Mouse (Mus musculus): ENCODE measurements at regions not wholly inside any gene's neighbourhood (a gene's known extent, or its start where the extent isn't known, plus 50 kb on each side); places are given as distances from the start of the nearest gene placed in this dataset.
A peak's percentile ranks its signal among the peaks of the same experiment; 100 is the strongest.

DNA sequence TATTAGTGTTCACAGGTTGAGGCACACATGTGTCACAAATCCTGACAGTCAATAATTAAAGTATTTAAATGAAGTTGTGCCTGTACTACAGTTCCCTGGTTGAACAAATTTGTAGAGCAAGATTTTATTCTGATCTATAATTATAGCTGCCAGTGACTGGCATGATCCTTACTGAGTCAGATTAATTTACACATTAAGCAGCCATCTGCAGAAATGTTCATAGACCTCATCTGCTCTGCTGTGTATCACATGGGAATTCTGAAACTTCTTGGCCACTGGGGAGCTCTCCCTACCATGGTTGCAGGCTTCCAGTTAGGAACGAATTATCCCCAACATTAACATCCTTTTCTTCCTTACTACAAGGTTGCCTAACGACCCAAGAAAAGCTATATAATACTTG, 255.6 kb upstream of the Adgrl4 start:
- no peak for DNase-seq

DNA sequence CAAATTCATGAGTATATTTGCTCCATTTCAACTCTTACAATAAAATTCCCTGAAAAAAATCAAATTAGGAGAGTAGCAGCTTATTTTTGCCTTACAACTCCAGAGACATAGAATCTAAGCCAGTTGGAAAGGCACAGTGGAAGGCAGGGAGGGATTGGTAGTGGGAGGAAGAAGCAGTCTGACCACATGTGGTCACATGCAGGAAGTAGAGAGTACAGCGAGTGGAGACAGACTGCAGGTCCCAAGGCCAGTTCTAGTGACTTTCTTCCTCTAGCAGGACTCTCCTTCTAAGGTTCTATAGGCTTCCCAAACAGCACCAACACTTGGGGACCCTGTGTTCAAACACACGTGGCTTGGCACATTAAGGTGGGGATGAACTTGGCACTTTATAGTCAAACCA, 245.6 kb upstream of the Adgrl4 start:
- DNase-seq: no peak

DNA sequence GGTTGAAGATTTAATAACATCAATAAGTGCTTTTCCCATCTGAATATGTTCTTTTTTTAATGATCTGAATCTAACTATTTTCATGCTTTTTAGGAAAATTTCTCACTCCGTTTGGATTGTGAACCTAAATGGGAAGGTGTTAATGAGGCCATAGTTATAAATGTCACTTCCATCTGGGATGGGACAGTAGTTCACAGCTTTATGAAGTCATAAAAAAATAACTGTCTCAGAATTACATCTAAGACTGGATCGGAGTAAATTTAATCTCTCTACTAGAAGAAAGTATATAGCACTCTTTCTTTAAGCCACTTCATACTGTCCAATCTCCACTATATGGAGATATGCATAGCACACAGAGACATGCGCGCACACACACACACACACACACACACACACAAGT, 226.7 kb upstream of the Adgrl4 start:
- no peak for DNase-seq

DNA sequence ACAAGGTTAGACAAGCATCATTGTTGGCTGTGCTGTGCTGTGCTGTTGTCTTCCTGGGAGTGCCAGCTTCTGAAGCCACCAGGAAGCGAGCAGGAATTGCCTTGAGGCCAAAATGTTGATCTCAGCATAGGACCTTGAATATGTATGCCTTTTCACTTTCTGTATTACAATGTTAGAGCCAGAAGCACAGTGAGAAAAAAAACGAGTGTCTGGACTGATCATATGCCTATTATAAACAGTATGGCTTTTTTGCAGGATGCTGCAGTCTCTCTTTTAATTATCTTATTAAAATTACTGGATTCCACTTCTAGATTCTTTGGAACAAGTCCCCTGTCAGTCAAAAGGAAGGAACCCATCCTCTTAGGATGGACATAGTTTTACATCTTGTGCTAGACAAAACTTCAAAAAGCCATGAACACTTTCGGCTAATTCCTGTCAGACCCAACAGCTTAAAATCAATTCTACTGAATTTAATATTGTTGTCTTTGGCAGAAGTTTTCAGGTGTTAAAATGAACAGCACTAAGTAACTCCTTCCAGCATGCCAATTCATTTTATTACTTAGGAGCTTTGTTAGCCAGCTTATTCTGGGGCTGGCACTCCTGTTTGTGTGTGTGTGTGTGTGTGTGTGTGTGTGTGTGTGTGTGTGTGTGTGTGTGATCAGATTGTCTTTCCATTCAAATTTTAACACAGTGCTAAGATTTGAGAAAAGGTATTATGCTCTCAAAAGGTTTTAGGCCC, 220.8 kb upstream of the Adgrl4 start:
- no peak for DNase-seq

DNA sequence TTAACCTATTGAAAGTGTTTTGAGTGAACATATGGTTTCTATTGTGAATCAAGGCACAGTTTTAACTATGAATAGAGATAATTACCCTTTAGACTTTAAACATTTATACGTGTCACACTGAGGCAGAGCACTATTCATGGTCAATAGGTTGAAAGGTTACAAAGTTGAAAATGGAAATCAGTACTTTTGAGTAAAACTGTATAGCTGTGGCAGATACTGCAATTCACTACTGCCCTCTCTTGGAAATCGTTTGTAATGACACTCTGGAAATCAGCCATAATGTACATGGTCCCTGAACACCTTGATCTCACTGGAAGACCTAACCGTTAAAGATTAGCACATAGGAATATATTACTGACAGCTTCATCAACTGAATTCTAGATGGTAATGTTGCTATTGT, 215.3 kb upstream of the Adgrl4 start:
- no peak for DNase-seq

DNA sequence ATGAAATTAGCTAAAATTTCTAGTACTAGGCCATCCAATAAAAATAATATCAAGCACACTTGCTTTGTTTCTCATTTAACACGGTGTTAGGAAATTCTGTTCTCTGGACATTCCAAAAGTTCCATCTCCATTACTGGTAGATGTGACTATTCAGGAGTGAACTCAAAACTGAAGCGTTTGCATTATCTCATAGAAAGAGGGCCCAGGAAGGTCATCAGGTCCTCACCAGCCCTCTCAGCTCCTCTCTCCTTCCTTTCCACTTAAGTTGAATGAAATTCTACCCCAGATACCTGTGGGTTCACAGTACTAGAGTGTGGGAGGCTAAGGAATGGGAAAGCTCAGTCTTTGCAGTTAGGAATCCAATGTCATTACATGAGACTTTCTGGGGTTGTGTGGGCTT, 185.2 kb upstream of the Adgrl4 start:
- no peak for DNase-seq

DNA sequence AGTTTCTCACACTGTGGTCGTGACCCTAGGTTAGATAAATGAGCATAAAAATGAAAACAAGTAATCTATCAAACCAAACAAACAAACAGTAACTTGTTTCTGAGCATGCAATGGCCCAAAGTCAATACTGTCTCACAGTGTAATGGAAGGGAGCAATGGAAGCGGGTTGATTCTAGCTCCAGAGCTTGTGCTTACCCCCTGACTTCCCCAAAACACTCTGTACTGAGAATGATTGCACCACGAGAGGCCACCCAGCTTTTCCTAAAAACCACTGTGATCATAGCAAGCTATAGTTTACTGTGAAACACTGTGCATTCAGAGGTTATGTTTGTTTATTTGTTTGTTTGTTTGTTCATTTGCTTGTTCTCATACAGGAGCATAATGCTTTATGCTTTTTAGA, 174.9 kb upstream of the Adgrl4 start:
- DNase-seq: no peak

DNA sequence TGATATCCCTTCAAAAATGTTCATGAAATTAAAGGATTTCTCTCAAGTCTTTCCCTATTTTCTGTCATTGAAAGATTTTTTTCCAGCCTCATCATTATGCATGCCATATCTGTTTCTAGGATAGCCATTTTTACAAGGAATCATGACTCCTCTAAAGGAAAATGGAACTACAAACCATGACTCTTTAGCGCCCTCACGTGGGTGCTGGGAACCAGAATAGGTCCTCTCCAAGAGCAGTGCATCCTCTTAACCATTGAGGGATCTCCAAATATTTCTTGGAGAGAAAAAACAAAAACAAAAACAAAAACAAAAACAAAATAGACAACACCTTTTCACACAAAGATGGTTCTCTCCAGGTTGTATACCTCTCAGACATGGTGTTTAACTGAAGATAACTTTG, 172.0 kb upstream of the Adgrl4 start:
- DNase-seq: peak in 1 of 2 experiments; percentile 2

DNA sequence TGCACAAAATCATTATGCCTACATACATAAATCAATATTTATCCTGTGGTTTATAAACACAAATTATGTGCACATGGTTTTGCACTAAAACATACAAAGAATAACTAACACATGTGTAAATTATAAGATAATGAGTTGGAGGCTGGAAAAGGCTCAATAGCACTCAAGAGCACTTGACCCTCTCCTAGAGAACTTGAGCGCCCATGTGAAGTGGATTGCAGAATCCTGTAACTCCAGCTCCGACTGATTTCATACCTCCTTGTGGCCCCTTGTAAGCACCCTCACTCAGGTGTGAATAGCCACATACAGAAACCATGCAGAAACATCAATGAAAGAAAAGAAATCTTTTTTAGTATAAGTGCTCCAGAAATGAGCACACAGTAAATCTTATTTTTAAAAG, 168.2 kb upstream of the Adgrl4 start:
- no peak for DNase-seq

DNA sequence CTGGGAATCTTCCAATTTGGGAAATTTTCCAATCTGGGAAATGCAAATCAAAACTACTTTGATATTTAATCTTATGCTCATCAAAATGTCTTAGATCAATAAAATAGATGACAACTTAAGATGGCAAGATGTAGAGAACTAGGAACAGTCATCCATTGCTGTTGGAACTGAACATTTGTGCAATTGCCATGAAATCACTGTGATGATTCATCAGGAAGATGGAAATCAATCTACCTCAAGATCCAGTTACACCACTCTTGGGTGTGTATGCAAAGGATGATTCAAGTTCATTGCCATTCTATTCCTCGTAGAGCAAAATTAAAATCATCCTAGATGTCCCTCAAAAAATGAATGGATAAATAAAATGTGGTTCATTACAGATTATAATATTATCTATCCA, 153.9 kb upstream of the Adgrl4 start:
- DNase-seq: no peak

DNA sequence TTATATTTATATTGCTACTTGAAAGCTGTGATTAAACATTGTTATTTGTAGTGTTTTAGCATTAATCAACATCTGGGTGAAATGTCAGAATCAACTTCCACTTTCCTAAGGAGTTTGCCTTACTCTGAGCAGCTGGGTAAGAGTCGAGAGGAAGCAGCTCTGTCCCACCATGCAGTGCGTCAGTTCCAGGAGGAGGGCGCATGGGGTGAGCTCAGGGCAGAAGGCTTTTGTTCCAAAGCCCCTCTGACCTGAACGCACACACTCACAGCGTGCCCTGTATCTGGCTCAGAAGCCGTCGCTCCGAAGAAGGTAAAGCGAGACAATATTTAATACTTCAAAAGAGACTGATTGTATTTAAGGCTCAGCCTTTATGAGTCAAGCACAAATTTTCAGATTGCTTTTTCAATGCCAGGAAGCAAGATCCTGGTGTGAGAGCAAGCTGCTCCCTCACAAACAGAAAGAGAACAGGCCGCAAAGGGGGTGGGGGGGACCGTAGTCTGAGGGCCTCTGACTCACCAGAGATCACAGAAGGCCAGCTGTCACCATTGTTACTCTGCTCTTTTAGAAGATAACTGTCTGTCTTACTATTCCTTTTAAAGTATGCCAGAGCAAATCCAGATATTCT, 143.6 kb upstream of the Adgrl4 start:
- peak; percentile 64 to 84 for DNase-seq

DNA sequence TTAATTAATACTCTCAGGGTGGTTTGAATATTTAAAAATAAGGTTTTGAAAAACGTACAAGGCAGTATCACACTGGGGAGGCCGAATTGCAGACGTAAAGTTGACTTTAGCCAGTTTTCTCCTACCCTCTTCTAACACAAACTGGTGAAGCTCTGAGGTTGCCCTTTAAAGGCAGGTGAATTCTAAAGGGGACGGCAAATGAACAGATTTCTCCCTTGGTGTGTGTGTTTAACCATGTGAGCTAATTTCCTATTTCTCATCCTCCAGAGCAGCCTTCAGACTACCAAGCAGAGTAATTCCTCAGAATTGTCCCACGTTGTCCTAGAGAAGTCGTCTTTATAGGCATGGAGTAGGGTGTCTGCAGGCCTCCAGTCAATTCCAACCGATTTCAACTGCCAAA, 143.1 kb upstream of the Adgrl4 start:
- no peak for DNase-seq

DNA sequence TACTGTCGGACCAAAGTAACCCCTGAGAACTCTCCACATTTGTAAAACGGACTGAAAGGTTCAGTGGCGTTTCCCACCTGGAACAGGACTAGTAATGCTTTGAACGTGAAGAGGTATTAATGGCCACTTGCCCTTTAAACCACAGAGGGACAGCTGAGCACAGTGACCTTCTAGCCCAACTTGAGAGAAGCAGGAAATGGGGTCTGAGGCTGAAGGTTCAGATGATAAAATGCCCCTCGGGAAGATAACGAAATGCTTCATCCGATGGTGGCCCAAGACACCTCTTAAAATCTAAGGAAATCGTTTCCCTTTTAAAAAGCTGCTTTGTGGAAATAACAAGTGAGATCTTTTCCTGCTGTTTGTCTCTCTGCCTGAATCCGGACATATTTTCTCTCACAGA, 142.7 kb upstream of the Adgrl4 start:
- DNase-seq: peak; percentile 7 to 18

DNA sequence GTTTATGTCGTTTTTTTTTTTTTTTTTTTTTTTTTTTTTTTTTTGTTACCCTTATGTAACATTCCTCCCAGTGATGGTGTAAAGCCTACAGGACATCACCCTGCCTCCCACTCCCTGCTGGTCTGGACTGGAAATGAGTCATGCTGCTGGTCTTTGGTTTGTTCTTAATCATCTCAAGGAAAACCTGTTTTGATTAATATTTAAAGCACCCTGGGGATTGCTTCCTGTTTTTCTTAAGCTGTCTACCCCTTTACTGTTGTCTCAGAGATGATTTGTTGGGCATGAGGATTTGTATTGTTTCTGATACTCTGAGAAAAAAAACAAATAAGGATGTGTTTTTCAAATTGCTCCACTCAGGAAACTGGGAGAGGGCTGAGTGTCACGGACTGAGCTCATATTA, 139.4 kb upstream of the Adgrl4 start:
- DNase-seq: peak; percentile 37 to 40

DNA sequence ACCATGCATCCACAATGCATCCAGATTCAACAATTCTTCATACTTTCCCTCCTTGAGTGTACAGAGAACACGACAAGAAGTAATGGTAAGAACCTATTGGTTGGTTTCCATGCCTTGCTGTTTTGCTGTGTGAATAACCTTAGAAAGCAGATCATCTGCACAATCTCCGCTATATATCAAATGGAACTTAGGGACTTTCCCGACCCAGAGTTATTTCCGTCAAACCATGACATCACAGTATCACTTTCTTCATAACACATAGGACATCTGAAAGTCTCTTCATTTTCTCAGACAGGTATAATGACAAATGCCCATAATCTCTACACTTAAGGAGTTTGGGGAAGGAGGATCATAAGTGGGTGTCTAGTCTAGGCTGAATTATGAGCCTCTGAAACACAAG, 132.3 kb upstream of the Adgrl4 start:
- no peak for DNase-seq

DNA sequence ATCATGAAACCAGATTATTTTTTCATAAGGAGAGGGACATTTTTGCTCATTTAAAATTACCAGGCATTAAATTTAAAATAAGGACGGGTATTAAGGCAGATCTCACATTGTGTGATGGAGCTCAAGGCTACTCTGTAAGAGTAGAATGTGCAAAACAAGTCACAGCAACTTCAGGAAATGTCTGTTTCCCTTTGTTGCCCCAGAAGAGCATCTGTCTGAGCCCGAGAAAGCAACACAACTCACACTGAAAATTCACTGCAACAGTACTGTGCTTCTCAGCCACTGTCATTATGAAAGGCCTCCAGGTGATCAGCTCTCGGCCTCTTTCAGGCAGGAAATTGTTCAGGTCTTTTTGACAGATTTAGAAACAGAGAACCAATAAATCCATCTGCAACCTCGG, 129.7 kb upstream of the Adgrl4 start:
- no peak for DNase-seq

DNA sequence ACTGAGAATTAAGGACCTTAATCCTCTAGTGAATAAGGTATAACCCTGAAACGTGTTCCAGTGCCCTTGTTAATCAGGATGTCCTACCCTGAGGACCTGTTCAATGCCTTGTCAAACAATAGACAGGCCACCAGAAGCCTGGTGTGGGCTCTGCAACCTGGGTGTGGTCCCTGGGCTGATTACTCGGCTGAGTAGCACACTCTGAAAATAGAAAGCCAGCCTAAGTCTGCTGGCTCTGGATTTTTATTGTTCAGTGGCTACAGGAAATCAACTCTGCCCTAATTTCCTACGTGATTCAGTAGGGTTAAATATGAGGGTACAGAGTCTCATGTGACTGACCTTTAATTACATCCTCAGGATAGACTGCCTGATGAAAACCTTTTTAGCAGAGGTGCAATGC, 113.9 kb upstream of the Adgrl4 start:
- DNase-seq: peak; percentile 2 to 15

DNA sequence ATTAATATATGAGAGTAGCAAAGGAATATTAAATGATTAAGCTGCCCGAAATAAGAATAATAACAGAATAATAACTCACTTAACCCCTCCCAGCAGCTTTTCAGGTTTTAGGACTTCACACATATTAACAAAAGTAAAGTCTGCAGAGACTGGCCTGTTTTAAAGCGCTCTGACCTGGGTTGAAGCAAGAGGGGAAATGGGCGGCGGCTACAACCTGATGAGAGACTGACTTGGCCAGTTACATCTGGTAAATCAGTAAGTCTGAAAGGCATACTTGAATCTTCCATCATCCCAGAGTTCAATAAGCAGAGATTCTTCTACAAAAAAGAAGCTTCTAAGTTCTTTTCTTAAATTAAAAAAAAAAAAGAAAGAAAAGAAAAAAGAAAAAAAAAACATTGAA, 107.9 kb upstream of the Adgrl4 start:
- no peak for DNase-seq

DNA sequence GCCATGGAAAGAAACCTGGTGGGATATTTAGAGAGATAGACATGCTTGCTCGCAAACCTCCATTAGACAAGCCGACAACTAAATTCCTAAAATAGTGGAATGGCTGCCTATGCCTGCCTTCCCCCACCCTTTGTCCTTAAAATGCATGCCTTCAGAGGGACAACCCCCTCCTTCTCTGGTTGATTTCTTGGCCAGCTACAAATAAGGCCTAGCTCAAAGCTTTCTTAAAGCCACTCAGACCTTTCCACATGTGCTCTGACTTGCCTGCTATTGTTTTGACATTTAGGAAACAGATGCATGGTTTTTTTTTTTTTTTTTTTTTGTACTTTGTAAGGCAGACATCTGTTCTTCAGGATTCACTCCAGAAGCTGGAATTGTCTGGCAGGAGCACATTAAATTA, 105.8 kb upstream of the Adgrl4 start:
- DNase-seq: no peak

DNA sequence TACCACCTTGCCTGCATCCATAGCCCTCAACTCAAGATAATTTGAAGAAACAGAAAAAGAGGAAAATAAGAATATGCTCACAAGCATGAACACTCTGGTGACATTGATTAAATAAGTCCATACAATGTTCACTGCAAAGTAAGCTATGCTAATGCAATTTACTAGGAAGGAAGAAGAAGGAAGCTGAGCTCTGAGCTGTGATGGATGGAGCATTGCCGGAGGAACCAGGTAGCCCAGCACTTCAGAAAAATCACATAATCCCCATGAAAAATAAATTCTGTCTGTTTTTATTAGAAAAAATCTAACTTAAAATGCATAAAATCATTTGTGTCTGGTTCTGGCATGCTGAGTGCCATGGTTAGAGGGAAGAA, 105.4 kb upstream of the Adgrl4 start:
- DNase-seq: no peak

DNA sequence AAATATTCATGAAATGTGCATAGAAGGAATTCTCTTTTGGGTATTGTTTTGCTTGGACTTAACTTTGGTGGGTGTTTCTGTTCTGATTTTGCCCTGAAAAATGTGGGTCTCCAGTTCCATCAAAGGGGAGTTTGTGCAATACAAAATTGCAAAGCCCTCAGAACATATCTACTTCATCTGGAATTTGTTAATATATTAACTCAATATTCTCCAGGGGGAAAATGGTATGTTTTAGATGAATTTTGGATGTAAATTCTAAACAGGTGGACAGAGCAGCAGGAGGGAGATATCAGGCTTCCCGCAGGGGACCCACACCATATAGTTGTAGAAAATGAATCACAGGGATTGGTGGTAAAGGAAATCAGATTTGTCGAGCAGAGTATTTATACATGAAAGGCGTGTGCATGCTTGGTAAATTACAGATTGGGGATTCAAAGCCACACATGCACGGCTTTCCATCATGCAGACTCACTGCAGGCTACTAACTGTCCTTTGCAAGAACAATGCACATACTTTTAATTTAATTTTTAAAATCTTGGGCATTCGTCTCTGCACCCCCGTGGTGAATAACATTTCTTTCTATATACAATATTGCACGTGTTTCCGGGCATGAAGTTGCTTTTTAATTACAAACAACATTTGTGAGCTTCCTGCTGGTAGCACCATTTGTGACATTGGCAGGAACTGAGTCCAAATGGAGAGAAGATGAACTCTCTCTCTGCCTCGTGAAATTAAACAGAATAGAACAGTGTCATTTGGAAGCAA, 104.8 kb upstream of the Adgrl4 start:
- DNase-seq: no peak

DNA sequence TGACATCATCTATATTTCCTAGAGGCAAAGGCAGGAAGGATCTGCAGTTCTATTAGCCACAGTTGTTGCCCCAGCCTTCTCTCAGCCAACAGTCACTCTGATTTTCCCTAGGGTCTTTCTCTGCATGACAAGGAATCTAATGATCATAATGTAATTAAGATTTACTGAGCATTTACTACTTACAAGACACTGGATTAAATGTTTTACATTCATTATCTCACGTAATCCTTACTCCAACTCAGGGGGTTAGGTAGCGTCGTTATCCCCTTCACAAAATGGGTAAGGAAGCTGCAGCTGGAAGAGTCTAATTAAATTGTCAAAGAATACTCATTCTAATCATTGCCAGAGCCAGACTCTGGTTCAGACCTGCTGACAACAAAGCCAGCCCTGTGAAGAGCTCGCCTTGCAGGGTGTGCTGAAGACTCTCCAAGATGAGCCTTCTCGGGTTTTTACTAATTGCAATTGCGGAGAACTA, 103.8 kb upstream of the Adgrl4 start:
- DNase-seq: no peak

DNA sequence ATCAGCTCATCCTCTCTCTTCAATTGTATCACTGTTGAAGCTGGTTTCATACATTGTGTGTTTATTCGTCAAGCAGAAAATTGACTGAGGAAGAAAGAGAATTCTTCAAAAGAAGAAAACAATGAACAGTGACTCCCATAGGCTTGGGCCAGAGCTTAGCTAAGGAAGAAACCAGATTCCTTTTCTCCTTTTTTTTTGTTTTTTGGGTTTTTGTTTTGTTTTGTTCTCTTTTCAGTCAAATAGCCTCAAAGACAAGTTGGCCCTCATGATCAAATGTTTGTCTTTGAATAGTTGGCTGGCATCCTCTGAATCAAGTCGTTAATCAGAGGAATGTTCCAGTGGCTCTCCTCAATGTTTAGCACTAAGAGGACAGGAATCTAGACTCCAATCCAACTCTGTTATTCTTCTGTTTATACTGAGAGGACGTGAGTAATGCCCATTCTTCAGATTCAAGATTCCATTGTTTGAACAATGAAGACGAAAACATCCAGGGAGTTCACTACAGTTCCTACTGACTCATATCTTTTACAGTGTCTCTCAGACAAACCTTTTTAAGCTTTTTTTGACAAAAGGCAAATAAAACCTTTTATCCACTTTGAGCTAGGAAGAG, 86.1 kb upstream of the Adgrl4 start:
- DNase-seq: no peak

All from adrenal gland, postnatal 36 days (tissue).